Comparison of ENCODE assay signal across 16 mouse cellular contexts in the genomic region with DNA sequence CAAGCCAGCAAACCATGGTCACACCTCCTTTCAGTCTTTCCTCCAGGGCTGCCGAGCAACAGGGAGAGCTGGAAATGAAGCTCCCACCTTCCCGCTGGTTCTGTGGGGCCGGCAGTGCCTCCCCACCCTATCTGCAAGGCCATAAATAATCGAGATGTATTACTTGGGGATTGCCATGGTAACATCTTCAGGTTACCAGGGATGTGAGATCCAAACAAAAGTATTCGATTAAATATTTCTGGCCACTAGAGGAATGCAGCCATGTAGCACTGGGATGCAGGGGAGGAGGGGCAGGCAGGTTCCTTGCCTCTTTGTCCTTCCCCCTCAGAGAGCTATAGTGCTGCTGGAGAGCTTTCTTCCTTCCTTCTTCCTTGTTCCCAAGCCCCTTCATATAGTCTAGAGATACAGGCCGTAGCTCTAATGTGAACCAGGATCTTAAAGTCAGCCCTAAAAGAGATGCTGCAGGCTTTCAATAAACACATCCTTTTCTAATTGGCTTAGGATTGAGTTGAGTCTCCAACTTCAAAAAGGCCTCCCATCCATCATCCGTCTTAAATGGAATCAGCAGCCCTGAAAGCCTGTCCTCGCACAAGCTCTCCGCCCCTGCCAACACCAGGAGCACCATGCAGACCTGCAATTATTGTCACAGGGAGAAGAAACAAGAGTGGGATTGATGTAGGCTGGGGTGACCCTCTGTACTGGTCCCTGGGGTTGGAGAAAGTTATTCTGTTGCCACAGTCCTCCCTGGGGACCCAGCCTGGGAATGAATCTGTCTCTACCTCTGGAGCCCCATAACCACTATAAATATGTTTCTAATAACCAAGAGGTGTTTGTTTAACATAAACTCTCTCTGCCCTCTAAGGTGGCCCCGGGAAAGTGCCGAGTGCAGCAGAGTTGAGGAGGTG.
DNase-seq lines count a peak whose midpoint lies in the region; ATAC-seq lines count a peak whose summit lies in the region.
"Had no signal": no experiment of that assay in that cellular context is flagged by ENCODE, and none has a peak within 500 bp of the region (broad histone marks: within the 10 kb centered on the region; RNA-seq: fewer than 3 reads in every experiment).

No protein-coding gene starts in this region.

- H3K4me2 ChIP-seq in hindbrain, embryonic 15.5 days: no peak overlapping the region
- no peak overlapping the region for H3K4me2 ChIP-seq in midbrain, embryonic 15.5 days
- H3K4me2 ChIP-seq: embryonic facial prominence, embryonic 12.5 days; kidney, embryonic 15.5 days; limb, embryonic 15.5 days had no signal

- DNase-seq in Muller cell, postnatal 12 days (ENCODE audit: inconsistent ontology term): peak; percentile 34
- DNase-seq in embryo, embryonic 10.5 days (ENCODE audit: low spot score): peak; percentile 69
- DNase-seq in thymus, postnatal 25 days: no peak
- no peak for DNase-seq in urinary bladder, postnatal 36 days (ENCODE audit: low spot score in 2 of 2)
- DNase-seq: cerebellum, adult 11-12 months; heart, adult 2 months; layer of hippocampus, postnatal 36 days; lung, postnatal 4 days; thymus, postnatal 4 days had no signal

- 14% methylated on average over 11 of the region's 11 CpGs for WGBS in hindbrain, embryonic 15.5 days
- WGBS in midbrain, embryonic 15.5 days: 23% methylated on average over 11 of the region's 11 CpGs

- H3K27me3 ChIP-seq in hindbrain, embryonic 15.5 days: no peaks in the 10 kb centered on the region
- no peaks in the 10 kb centered on the region for H3K27me3 ChIP-seq in midbrain, embryonic 15.5 days (replicated peaks)
- H3K27me3 ChIP-seq: embryonic facial prominence, embryonic 12.5 days; kidney, embryonic 15.5 days; limb, embryonic 15.5 days had no signal

- H3K4me3 ChIP-seq in hindbrain, embryonic 15.5 days: no peak overlapping the region
- no peak overlapping the region for H3K4me3 ChIP-seq in midbrain, embryonic 15.5 days
- H3K4me3 ChIP-seq: embryonic facial prominence, embryonic 12.5 days; heart, adult 2 months; kidney, embryonic 15.5 days; limb, embryonic 15.5 days had no signal

- H3K4me1 ChIP-seq in hindbrain, embryonic 15.5 days (replicated peaks): peaks cover 14% of the 10 kb centered on the region
- peaks cover 19% of the 10 kb centered on the region for H3K4me1 ChIP-seq in midbrain, embryonic 15.5 days

- H3K9ac ChIP-seq in hindbrain, embryonic 15.5 days: no peak overlapping the region
- no peak overlapping the region for H3K9ac ChIP-seq in midbrain, embryonic 15.5 days
- H3K9ac ChIP-seq: embryonic facial prominence, embryonic 12.5 days; kidney, embryonic 15.5 days; limb, embryonic 15.5 days had no signal

- H3K9me3 ChIP-seq in hindbrain, embryonic 15.5 days: no peaks in the 10 kb centered on the region
- H3K9me3 ChIP-seq in midbrain, embryonic 15.5 days: no peaks in the 10 kb centered on the region
- H3K9me3 ChIP-seq: embryonic facial prominence, embryonic 12.5 days; kidney, embryonic 15.5 days; limb, embryonic 15.5 days had no signal

- ATAC-seq in hindbrain, embryonic 15.5 days (ENCODE audit: low FRiP score, low read depth): peak; percentile 50; the same call in 1 of the 2 replicates
- peak; percentile 71; the same call in 1 of the 2 replicates for ATAC-seq in midbrain, embryonic 15.5 days (replicated peaks)
- ATAC-seq in megakaryocyte, adult 5-6 weeks (ENCODE audit: poor library complexity, severe bottlenecking): no peak
- ATAC-seq: CD4-positive, CD25-positive, alpha-beta regulatory T cell, adult 4 months had no signal

- no peaks in the 10 kb centered on the region for H3K36me3 ChIP-seq in hindbrain, embryonic 15.5 days
- H3K36me3 ChIP-seq in midbrain, embryonic 15.5 days (replicated peaks): no peaks in the 10 kb centered on the region
- H3K36me3 ChIP-seq: embryonic facial prominence, embryonic 12.5 days; kidney, embryonic 15.5 days; limb, embryonic 15.5 days had no signal

- H3K27ac ChIP-seq in hindbrain, embryonic 15.5 days (replicated peaks): 0 out of 2 replicates have a peak overlapping the region, but pooled peaks have one; percentile 37
- H3K27ac ChIP-seq in midbrain, embryonic 15.5 days: peak overlapping the region; percentile 65
- H3K27ac ChIP-seq: embryonic facial prominence, embryonic 12.5 days; heart, adult 2 months; kidney, embryonic 15.5 days; limb, embryonic 15.5 days had no signal

Comparison
In these comparisons a context has a peak if more than half of its experiments do, and no peak if none do; other contexts are left out.
1. DNase-seq: peak in Muller cell, postnatal 12 days (single experiment) and embryo, embryonic 10.5 days (single experiment); none in thymus, postnatal 25 days (single experiment) and urinary bladder, postnatal 36 days (0 of 2).